8 mouse cellular contexts compared by ENCODE assay signal in the genomic region with DNA sequence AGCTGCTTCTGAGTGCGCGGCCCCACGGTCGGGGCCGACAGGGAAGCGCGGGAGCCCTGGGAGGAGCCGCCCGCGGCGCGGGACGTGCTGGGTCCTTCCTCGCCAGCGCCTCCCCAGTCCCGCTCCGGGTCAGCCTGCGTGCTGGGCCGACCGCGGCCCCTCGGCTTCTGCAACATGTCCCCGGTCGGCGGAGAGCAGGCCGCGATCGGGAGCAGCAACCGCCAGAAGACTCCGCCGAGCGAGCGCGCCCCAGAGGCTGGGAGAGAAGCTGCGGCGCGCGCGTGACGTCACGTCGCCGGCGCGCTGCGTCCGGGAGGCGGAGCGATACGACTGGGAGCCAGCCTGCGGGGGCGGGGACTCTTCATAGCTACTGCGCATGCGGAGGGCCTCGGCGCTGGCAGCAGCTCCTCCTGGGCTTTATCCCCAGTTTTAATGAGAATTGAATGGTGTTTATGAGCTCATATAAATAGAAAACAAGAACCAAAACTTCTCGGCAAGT. TPM values are rescaled to one million over a fixed set of nuclear protein-coding genes. Genes with fewer than 3 reads are reported as not detected.
A peak's percentile ranks its signal among the peaks of the same experiment; 100 is the strongest.
DNase-seq lines count a peak whose midpoint lies in the region; ATAC-seq and TF ChIP-seq lines count a peak whose summit lies in the region.

Gene Nsmce3, minus strand, starts transcription at position 255 of the 499 bp plus-strand sequence.

- no peak for TF ChIP-seq CTCF in lung, adult 2 months (IDR thresholded peaks at IDR 0.05; ENCODE audit: insufficient read depth, low read length)

- H3K4me1 ChIP-seq in ES-E14 (ENCODE audit: control insufficient read depth in 2 of 2, insufficient read depth in 2 of 2, low read length in 2 of 2, poor library complexity in 1 of 2), result peaks cover 0 to 4% of the 10 kb centered on the region in 2 experiments; a peak in 1 of 4 replicates
- peaks cover 37% of the 10 kb centered on the region for H3K4me1 ChIP-seq in forebrain, embryonic 15.5 days
- peaks cover 6% of the 10 kb centered on the region; the same call in 1 of the 2 replicates for H3K4me1 ChIP-seq in lung, adult 2 months (ENCODE audit: control insufficient read depth, insufficient read depth, low read length)

- H3K9me3 ChIP-seq in ES-E14 (ENCODE audit: control insufficient read depth, insufficient read depth, low read depth, low read length), result no peaks in the 10 kb centered on the region
- H3K9me3 ChIP-seq in forebrain, embryonic 15.5 days, result no peaks in the 10 kb centered on the region

- no peaks in the 10 kb centered on the region for H3K36me3 ChIP-seq in ES-E14 (ENCODE audit: control insufficient read depth, insufficient read depth, low read length, poor library complexity, severe bottlenecking)
- no peaks in the 10 kb centered on the region for H3K36me3 ChIP-seq in forebrain, embryonic 15.5 days

- peak within 1 kb of the TSS; percentile 89 to 90 for H3K4me3 ChIP-seq in ES-E14 (ENCODE audit: insufficient read depth in 1 of 2, low read depth in 1 of 2, low read length in 2 of 2, poor library complexity in 1 of 2, severe bottlenecking in 1 of 2)
- peak within 1 kb of the TSS; percentile 83 for H3K4me3 ChIP-seq in forebrain, embryonic 15.5 days
- peak within 1 kb of the TSS; percentile 94 for H3K4me3 ChIP-seq in lung, adult 2 months (replicated peaks; ENCODE audit: extremely low read depth, low read depth, low read length)

- H3K4me2 ChIP-seq in forebrain, embryonic 15.5 days (replicated peaks), result peak within 1 kb of the TSS; percentile 80

- no peaks in the 10 kb centered on the region for H3K27me3 ChIP-seq in forebrain, embryonic 15.5 days

- peak within 1 kb of the TSS; percentile 89 for H3K9ac ChIP-seq in ES-E14 (ENCODE audit: insufficient read depth, low read depth, low read length, poor library complexity, severe bottlenecking)
- peak within 1 kb of the TSS; percentile 90 for H3K9ac ChIP-seq in forebrain, embryonic 15.5 days (replicated peaks)

- peak; percentile 88 for DNase-seq in ES-E14 (ENCODE audit: low read depth, low spot score)
- peak; percentile 96 for DNase-seq in cerebellum, adult 11-12 months
- DNase-seq in heart, postnatal 25 days (ENCODE audit: low spot score), result peak; percentile 91
- DNase-seq in layer of hippocampus, adult 18-20 months (ENCODE audit: low spot score in 2 of 2), result peak; percentile 96 to 98
- peak; percentile 94 for DNase-seq in lung, adult 2 months
- peak; percentile 88 to 90 for DNase-seq in thymus, adult 18-20 months

- ATAC-seq in forebrain, embryonic 15.5 days (replicated peaks), result peak; percentile 96
- peak; percentile 82 for ATAC-seq in neutrophil, adult 5-6 weeks (ENCODE audit: extremely low read depth, insufficient number of reproducible peaks, low FRiP score, poor library complexity, severe bottlenecking)

- 0% methylated on average over 57 of the region's 57 CpGs for WGBS in forebrain, embryonic 15.5 days
- WGBS in lung, adult 2 months, result under 1% methylated on average over 57 of the region's 57 CpGs

- peak; percentile 85 for TF ChIP-seq POLR2A in lung, adult 2 months (IDR thresholded peaks at IDR 0.05; ENCODE audit: borderline replicate concordance, extremely low read depth, low read depth, low read length)

- H3K27ac ChIP-seq in ES-E14 (ENCODE audit: insufficient read depth, low read depth, low read length, poor library complexity, severe bottlenecking), result peak within 1 kb of the TSS; percentile 1
- peak within 1 kb of the TSS; percentile 94 for H3K27ac ChIP-seq in forebrain, embryonic 15.5 days (replicated peaks)

- in situ Hi-C loops in ES-E14 (cut with MboI; ENCODE audit: low sequenced_read_pairs in 2 of 2, unreplicated experiment in 2 of 2), result no loop called here

- intact Hi-C loops in heart, postnatal 25 days (cut with DNase I), result no loop called here

TF ChIP-seq in ES-E14, 5 proteins besides CTCF, POLR2A, EP300 and RAD21:
- TF ChIP-seq ZNF384 (IDR thresholded peaks at IDR 0.05; ENCODE audit: low read depth, low read length) (no peak), CHD2 (IDR thresholded peaks at IDR 0.05; ENCODE audit: low read depth, low read length) (no peak), HCFC1 (IDR thresholded peaks at IDR 0.05; ENCODE audit: borderline replicate concordance, insufficient read depth, low read length) (peak; percentile 75; the same call in 1 of the 2 replicates), MAFK (IDR thresholded peaks at IDR 0.05; ENCODE audit: insufficient read depth, low read depth, low read length) (no peak), ZC3H11A (IDR thresholded peaks at IDR 0.05; ENCODE audit: borderline replicate concordance, low read depth, low read length) (no peak)
TF ChIP-seq in ES-E14: peak in this region for 1.

RNA-seq across cellular contexts. Expression of gene Nsmce3, which starts in this region (rescaled TPM):
- 14.3 and 17.2 TPM in 2 replicates for total RNA-seq in ES-E14 (2012; rRNA removed)
- polyA plus RNA-seq in forebrain, embryonic 15.5 days (2015; fragmentation: Nextera tagmentation; extraction: Ambion mirVana), result 9.6 and 10.0 TPM in 2 replicates
- total RNA-seq in heart, postnatal 25 days (2021), result 1 to 10 TPM; 2.9 to 3.2 TPM
- total RNA-seq in layer of hippocampus, adult 18-20 months (2021), result 10 to 100 TPM; 15.9 to 16.9 TPM
- 3.8 and 4.8 TPM in 2 replicates for polyA plus RNA-seq in lung, adult 2 months (2012; rRNA removed)
- total RNA-seq in neutrophil, adult 5-6 weeks (2017), result 3.8 and 4.5 TPM in 2 replicates

Comparison
In these comparisons a context has a peak if more than half of its experiments do, and no peak if none do; other contexts are left out.
1. Peak in every context shown above with its lines: DNase-seq, ATAC-seq, H3K4me3 ChIP-seq and H3K27ac ChIP-seq.